Mouse (Mus musculus) thymus, postnatal 10 days (tissue): Measurements from ENCODE around the gene Chga.

Source experiments
- DNase-seq, 2 experiments: peaks; one replicate each; pipeline ENCODE4 v3.0.0; 2021; ENCODE audit warnings: low spot score in 2 of 2

Gene Chga

GRCm38 (mm10) chr12:102554721-102555516 lies at the start of gene Chga:
TSS of gene Chga (plus strand) at chr12:102554969.
- peak; percentile 32 to 72 for DNase-seq

DNA sequence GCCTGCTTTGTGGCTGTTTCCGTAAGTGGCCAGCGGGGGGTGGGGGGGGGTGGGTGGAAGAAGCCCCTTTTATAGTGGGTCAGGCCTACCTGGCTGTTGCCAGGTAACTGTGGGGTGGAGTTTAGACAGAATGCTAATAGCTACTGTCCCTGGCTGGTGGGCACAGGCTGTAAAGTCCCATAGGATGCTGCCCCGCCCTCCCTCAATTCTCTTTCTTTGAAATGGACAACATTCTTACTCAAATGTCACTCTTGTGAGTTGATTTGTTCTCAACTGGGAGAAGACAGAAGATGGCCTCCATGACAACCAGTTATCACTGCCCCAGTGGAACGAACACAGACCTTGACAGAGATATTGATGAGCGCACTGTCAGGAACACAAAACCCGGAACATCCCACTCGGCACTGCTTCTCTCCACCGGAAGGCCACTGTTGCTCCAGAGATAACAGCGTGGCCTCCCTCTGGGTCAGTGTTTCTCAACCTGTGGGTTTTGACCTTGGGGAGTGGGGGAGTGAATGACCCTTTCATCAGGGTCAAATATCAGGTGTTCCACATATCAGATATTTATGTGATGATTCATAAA lies 49.5 kb upstream of the Chga start:
- no peak for DNase-seq

- DNase-seq = no peak
These were observed 48.8 kb upstream of the Chga start for GRCm38 (mm10) chr12:102505949-102506348.

GRCm38 (mm10) chr12:102511363-102511762 lies 43.4 kb upstream of the Chga start:
- DNase-seq = no peak

DNA sequence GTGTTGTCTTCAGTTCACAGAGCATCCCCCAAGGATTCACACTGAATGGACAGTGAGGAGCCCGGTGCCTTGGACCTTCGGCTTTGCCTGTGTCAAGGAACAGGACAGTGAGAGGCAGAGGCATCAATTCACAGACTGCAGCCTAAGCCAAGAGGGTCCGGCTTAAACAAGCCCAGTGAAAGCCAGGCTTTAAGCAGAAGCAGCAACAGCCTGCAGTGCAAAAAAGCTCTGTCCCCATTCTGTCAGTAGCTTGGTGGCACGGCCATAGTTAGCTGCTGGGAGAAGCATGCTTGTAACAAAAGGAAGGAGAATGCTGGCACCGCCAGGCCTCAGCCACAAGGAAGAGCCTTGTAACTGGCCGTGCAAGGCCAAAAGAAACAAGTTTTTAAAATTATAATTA lies 40.6 kb upstream of the Chga start:
- no peak for DNase-seq

GRCm38 (mm10) chr12:102514751-102515150 lies 40.0 kb upstream of the Chga start:
- DNase-seq = no peak

GRCm38 (mm10) chr12:102516151-102516550 lies 38.6 kb upstream of the Chga start:
- DNase-seq = no peak

DNA sequence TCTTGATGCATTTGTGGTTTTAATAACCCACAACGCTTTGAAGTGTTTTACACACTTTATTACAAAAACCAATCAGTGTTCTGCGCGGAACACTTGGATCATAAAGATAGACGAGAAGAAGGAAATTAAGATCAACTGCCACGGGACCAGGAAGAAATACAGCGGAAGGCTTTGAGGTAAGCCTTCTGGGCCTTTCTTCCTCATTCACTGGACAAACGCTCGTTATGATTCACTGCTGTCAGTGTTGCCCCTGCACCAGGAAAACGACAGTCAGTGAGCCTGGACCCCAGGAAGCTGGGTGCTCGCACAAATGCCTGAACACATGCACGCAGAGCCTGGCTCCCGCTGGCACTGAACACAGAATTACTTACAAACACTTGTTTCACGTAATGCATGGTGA lies 37.1 kb upstream of the Chga start:
- DNase-seq = no peak

DNA sequence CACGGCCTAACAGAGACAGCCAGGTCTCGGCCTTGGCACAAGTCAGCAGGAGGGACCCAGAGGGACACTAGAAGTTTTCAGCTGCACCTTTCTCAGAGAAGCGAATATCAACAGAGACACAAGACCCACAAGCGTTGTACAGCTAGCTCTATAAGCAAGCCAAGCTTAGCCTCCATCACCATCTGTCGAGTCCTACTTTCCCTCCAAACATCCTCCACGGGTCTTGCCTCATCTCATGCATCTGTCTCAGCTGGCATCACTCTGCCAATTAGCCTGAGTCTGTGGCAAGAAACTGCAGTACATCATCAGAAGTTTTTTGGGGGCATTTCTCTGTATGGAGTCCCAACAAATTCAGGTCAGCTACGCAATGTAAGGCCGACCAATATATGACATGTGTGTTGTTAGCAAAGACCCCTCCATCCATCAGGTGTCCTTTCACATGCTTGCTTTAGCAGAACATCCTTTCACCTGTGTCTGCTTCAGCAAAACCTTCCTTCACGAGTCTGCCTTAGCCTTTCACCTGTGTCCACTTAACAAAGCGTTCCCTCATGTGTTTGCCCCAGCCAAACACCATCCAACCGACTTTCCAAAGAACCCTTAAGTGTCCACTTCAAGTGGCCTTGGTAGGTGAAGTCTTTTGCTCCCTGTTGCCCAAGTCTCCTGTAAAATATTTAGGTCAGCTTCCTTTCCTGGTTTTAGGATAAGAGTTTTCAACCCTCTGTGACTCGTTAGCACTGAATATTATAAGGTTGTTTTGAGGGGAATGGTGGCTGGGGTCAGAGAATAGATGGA lies 34.6 kb upstream of the Chga start:
- no peak for DNase-seq

DNA sequence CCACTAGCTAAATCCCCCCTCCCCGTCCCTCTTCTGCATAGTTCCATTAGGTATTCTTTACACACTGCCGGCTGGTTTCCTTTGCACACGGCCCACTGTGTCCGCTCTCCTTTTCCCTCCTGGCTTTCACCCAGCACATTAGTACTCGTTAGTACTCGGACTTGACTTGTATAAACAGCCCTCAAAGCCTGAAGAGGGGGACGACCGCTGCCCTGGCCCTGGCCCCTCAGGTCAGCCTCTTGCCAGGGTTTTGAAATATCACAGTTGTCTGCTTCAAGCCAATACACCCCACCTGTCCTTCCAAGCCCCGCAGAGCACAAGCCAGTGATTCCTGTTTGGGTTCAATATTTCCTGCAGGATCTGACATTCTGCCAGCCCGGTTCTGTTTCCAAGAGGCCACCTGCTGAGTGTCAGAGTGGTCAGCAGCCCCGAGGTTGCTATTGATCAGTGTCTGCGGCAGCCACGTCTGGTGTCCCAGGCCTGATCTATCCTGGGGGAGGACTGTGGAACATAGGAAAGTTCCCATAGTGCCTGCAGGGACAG lies 32.9 kb upstream of the Chga start:
- no peak for DNase-seq

GRCm38 (mm10) chr12:102524216-102524615 lies 30.6 kb upstream of the Chga start:
- no peak for DNase-seq

DNA sequence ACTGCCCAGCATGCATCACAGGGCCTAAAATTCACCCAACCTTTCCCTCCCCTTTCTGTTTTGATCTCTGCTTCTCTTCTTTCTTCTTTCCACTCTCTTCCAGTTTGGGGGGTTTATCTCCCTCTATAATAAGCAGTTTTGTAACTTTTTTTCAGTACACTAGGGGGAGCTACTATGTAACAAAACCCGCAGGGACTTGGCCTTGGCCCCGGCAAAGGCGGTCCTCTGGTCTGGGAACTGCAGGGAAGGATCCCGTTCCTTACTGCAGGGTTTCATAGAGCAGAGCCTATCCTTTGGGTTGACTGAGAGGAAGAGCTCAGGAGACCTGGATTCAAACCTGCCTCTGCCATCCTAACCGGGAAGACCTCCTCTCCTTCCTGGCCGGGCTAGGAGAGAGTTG lies 30.0 kb upstream of the Chga start:
- no peak for DNase-seq

GRCm38 (mm10) chr12:102527989-102528388 lies 26.8 kb upstream of the Chga start:
- DNase-seq = no peak

GRCm38 (mm10) chr12:102535796-102536195 lies 19.0 kb upstream of the Chga start:
- no peak for DNase-seq

GRCm38 (mm10) chr12:102540278-102540677 lies 14.5 kb upstream of the Chga start:
- DNase-seq = no peak

DNA sequence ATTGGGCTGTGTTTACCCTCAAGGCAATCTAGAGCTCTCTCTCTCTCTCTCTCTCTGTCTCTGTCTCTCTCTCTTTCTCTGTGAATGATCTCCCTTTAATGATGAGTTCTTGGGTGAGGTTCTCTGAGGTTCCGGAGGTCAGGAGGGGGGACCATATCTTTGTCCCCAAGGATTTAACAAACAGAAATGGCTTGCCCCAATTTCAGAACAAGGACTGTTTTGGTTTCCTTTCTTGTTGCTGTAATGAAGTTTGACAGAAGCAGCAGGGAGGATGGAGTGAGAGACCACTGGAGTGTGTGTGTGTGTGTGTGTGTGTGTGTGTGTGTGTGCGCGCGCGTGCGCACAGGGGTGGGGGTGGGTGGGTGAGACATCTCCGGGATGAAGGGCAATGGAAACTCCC lies 13.6 kb upstream of the Chga start:
- DNase-seq = no peak

- DNase-seq = no peak
These were observed 9.6 kb upstream of the Chga start for GRCm38 (mm10) chr12:102545122-102545521.

DNA sequence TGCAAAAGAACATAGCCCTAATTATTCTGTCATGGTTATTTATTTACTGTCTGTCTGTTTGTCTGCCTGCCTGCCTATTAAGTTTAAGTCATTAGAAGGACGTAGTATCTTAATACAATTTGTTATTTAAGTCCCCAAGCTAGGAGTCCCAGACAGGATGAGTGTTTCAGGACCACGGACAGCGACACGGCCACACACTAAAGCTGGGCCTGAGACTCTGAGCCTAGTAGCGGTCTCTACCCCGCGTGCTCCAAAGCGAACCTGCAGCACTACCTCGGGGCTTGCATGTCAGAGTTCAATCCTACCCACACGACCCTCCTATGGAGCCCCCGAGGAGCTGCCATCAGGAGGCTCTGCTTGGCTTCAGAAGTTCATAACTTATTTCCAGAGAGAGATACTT lies 4.2 kb upstream of the Chga start:
- peak; percentile 13 to 81 for DNase-seq

DNA sequence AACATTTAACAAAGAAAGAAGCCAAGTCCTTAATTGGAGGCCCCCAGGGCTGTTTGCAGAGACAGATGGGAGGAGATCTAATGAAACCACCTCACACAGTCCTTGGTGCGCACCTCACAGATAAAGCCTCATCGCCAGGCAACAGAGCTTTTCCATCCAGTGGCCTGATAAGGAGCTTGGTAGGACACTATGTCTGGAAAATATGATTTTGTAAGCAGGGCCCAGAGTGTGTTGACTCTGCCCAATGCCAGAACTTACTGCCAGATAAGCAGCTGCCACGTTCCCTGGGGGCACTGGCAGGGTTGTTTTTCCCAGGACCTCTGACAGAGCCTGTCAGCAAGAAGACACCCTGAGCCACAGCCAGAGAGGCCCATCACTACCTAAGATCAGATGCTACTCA lies 3.6 kb upstream of the Chga start:
- no peak for DNase-seq

- DNase-seq = no peak
These were observed 2.8 kb upstream of the Chga start for GRCm38 (mm10) chr12:102552001-102552400.

DNA sequence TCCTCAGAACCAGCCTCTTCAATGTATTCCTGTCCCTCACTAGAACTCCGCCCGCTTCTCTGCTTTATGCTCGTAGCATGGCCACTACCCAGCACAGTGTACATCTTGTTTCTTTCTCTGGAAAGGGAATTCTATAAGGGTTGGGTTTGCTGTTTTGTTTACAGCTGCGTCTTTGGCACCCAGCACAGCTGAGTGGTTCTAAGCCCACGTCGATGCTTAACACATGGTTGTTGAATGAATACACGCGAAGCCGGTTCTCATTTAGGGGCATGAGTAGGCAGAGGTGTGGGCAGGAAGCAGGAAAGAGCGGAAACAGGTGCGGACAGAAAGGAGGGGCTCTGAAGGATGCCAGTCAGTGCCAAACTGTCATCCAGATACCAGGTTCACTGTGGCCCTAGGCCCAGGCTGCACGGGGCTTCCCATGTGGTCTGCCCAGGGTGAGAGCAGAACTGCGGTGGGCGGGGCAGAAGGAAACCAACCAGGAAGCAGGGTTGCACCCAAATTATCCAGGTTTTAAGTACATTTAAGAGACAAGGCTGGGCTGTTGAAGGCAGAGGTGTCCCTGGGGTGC lies 979 bp upstream of the Chga start:
- DNase-seq = no peak

- DNase-seq = no peak
These were observed 1.1 kb downstream of the Chga start for GRCm38 (mm10) chr12:102555850-102556249.
